Mouse (Mus musculus): ENCODE results near the gene Hoxc8. TPM values are rescaled to one million over a fixed set of nuclear protein-coding genes. Genes with fewer than 3 reads are reported as not detected.

Hoxc8 gene
- total RNA-seq, 1 experiment from 2014 or later: 20.1 TPM

- DNase-seq: peak; percentile 75
Measured at GRCm38 (mm10) chr15:103009265-103010111, 19.1 kb downstream of the Hoxc8 start.

GRCm38 (mm10) chr15:103010112-103010846, 19.9 kb downstream of the Hoxc8 start:
- DNase-seq: peak; percentile 59

- peak; percentile 67 for DNase-seq
Measured at GRCm38 (mm10) chr15:103010847-103011555, 20.6 kb downstream of the Hoxc8 start.

GRCm38 (mm10) chr15:103011928-103012486, 21.6 kb downstream of the Hoxc8 start:
- peak; percentile 85 for DNase-seq

GRCm38 (mm10) chr15:103013238-103013984, 23.0 kb downstream of the Hoxc8 start:
- DNase-seq: peak; percentile 82

- peak; percentile 87 for DNase-seq
Measured at GRCm38 (mm10) chr15:103014166-103015008, 24.0 kb downstream of the Hoxc8 start.

- DNase-seq: peak; percentile 60
Measured at GRCm38 (mm10) chr15:103015009-103015399, 24.6 kb downstream of the Hoxc8 start.

GRCm38 (mm10) chr15:103015406-103016166, 25.2 kb downstream of the Hoxc8 start:
- peak; percentile 44 for DNase-seq

GRCm38 (mm10) chr15:103018636-103019035, 28.2 kb downstream of the Hoxc8 start, which contains the start of gene Hoxc4:
TSS of gene Hoxc4 (plus strand) at chr15:103018934.
- no peak for DNase-seq

GRCm38 (mm10) chr15:103020899-103021418, 30.6 kb downstream of the Hoxc8 start:
- peak; percentile 46 for DNase-seq

- DNase-seq: no peak
Measured at GRCm38 (mm10) chr15:103021544-103021943, 31.1 kb downstream of the Hoxc8 start.

- no peak for DNase-seq
Measured at GRCm38 (mm10) chr15:103024131-103024530, 33.7 kb downstream of the Hoxc8 start.

- peak; percentile 38 for DNase-seq
Measured at GRCm38 (mm10) chr15:103027266-103028235, 37.1 kb downstream of the Hoxc8 start.

GRCm38 (mm10) chr15:103028916-103029512, 38.6 kb downstream of the Hoxc8 start:
- DNase-seq: no peak

- DNase-seq: no peak
Measured at GRCm38 (mm10) chr15:103030142-103030541, 39.7 kb downstream of the Hoxc8 start.

- DNase-seq: no peak
Measured at GRCm38 (mm10) chr15:103032167-103032566, 41.8 kb downstream of the Hoxc8 start.
